Mouse (Mus musculus): ENCODE results near the gene Naif1. TPM values are rescaled to one million over a fixed set of nuclear protein-coding genes. Genes with fewer than 3 reads are reported as not detected.

The Naif1 gene
- polyA plus RNA-seq, 1 experiment from 2014 or later: 4.5 TPM

DNA sequence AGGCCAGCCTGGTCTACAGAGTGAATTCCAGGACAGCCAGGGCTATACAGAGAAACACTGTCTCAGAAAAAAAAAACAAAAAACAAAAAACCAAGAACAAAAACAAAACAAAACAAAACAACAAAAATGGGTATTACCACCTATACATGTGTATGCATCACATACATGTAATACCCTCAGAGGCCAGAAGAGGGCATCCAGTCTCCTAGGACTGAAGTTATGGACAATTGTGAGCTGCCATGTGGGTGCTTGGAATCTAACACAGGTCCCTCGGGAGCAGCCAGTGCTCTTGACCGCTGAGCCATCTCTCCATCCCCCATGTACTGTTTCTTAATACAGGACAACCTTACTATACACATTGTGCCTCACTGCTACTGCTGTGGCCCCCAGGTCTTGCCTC lies 55.3 kb downstream of the Naif1 start:
- no peak overlapping the region for H3K9ac ChIP-seq (ENCODE audit: low read length)
- H3K9me3 ChIP-seq (ENCODE audit: control insufficient read depth, low read length): 0 out of 2 replicates have a peak, but pooled peaks cover 3% of the 10 kb centered on the region
- H3K27ac ChIP-seq (replicated peaks in 1 of 2; ENCODE audit: control insufficient read depth in 1 of 2, insufficient read depth in 1 of 2, low read depth in 2 of 2, low read length in 2 of 2): no peak overlapping the region
- H3K36me3 ChIP-seq (ENCODE audit: control insufficient read depth, insufficient read depth, low read length): no peaks in the 10 kb centered on the region
- no peak for ATAC-seq (ENCODE audit: insufficient number of reproducible peaks, insufficient read depth, low FRiP score, low read depth)
- peaks cover 9 to 15% of the 10 kb centered on the region in 2 experiments for H3K4me1 ChIP-seq (ENCODE audit: control insufficient read depth in 2 of 2, insufficient read depth in 2 of 2, low read length in 2 of 2)
- H3K4me3 ChIP-seq (ENCODE audit: control insufficient read depth in 1 of 2, insufficient read depth in 1 of 2, low read depth in 1 of 2, low read length in 2 of 2): no peak overlapping the region
- H3K4me2 ChIP-seq (ENCODE audit: low read length): no peak overlapping the region
- no peaks in the 10 kb centered on the region for H3K27me3 ChIP-seq (ENCODE audit: control insufficient read depth, insufficient read depth, low read length)
- 95% methylated on average over 2 of the region's 2 CpGs for WGBS

Other genes with a start within 250 kb of the Naif1 start
- 15.9 and 17.3 TPM in 2 replicates for gene Pomt1, start 213.9 kb upstream of the Naif1 start, polyA plus RNA-seq (2014; fragmentation: Nextera tagmentation; extraction: Ambion mirVana)
- 37.0 and 43.4 TPM in 2 replicates for gene Uck1, start 190.3 kb upstream of the Naif1 start, polyA plus RNA-seq (2014; fragmentation: Nextera tagmentation; extraction: Ambion mirVana)
- 19.3 and 22.6 TPM in 2 replicates for gene Golga2, start 163.1 kb upstream of the Naif1 start, polyA plus RNA-seq (2014; fragmentation: Nextera tagmentation; extraction: Ambion mirVana)
- gene Swi5, start 162.4 kb upstream of the Naif1 start, polyA plus RNA-seq (2014; fragmentation: Nextera tagmentation; extraction: Ambion mirVana): 129 and 131 TPM in 2 replicates
- 28.8 and 31.1 TPM in 2 replicates for gene Ciz1, start 98.1 kb upstream of the Naif1 start, polyA plus RNA-seq (2014; fragmentation: Nextera tagmentation; extraction: Ambion mirVana)
- 4.7 and 5.6 TPM in 2 replicates for gene Dnm1, start 97.1 kb upstream of the Naif1 start, polyA plus RNA-seq (2014; fragmentation: Nextera tagmentation; extraction: Ambion mirVana)
- gene 1110008P14Rik, start 68.5 kb upstream of the Naif1 start, polyA plus RNA-seq (2014; fragmentation: Nextera tagmentation; extraction: Ambion mirVana): 56.6 and 64.5 TPM in 2 replicates
- gene Lcn2, start 62.2 kb upstream of the Naif1 start, polyA plus RNA-seq (2014; fragmentation: Nextera tagmentation; extraction: Ambion mirVana): 0.35 and 1.8 TPM in 2 replicates
- 43.7 and 48.2 TPM in 2 replicates for gene Ptges2, start 54.6 kb upstream of the Naif1 start, polyA plus RNA-seq (2014; fragmentation: Nextera tagmentation; extraction: Ambion mirVana)
- gene Slc25a25, start 988 bp downstream of the Naif1 start, polyA plus RNA-seq (2014; fragmentation: Nextera tagmentation; extraction: Ambion mirVana): 6.6 and 8.0 TPM in 2 replicates
- 5.8 and 6.3 TPM in 2 replicates for gene Fam102a, start 84.9 kb downstream of the Naif1 start, polyA plus RNA-seq (2014; fragmentation: Nextera tagmentation; extraction: Ambion mirVana)
- gene Dpm2, start 120.4 kb downstream of the Naif1 start, polyA plus RNA-seq (2014; fragmentation: Nextera tagmentation; extraction: Ambion mirVana): 72.9 and 85.0 TPM in 2 replicates
- 0.19 TPM in 1 of 2 replicates, not detected in the other for gene Pip5kl1, start 124.3 kb downstream of the Naif1 start, polyA plus RNA-seq (2014; fragmentation: Nextera tagmentation; extraction: Ambion mirVana)
- 0.13 TPM in 1 of 2 replicates, not detected in the other for gene 9430097D07Rik, start 125.2 kb downstream of the Naif1 start, polyA plus RNA-seq (2014; fragmentation: Nextera tagmentation; extraction: Ambion mirVana)
- gene St6galnac4, start 136.6 kb downstream of the Naif1 start, polyA plus RNA-seq (2014; fragmentation: Nextera tagmentation; extraction: Ambion mirVana): 33.4 and 35.7 TPM in 2 replicates
- 11.0 and 12.2 TPM in 2 replicates for gene St6galnac6, start 149.3 kb downstream of the Naif1 start, polyA plus RNA-seq (2014; fragmentation: Nextera tagmentation; extraction: Ambion mirVana)
- 336 and 355 TPM in 2 replicates for gene Ak1, start 171.3 kb downstream of the Naif1 start, polyA plus RNA-seq (2014; fragmentation: Nextera tagmentation; extraction: Ambion mirVana)
- 146 and 148 TPM in 2 replicates for gene Eng, start 196.1 kb downstream of the Naif1 start, polyA plus RNA-seq (2014; fragmentation: Nextera tagmentation; extraction: Ambion mirVana)

Data from heart, embryonic 14.5 days (tissue).